Mouse (Mus musculus) small intestine, adult 2 months (tissue): ENCODE data around the gene Serping1. TPM values are rescaled to one million over a fixed set of nuclear protein-coding genes. Genes with fewer than 3 reads are reported as not detected.
"Not testable (repeated sequence)": the region's sequence is repeated elsewhere in the genome, so short reads cannot be mapped to it uniquely, and the experiment has no call there.

Experiments used
- H3K27ac ChIP-seq: fragments of 200-500 bp; 2 replicates; pipeline ENCODE4 v1.5.1; 2012; ENCODE audit warnings: low read depth, low read length, control low read depth, inconsistent platforms; ENCODE audit not compliant: insufficient read depth
- H3K27me3 ChIP-seq: fragments of 200-500 bp; 2 replicates; pipeline ENCODE4 v1.6.1; 2012; ENCODE audit warnings: mild to moderate bottlenecking, moderate library complexity, low read length, inconsistent platforms; ENCODE audit not compliant: control insufficient read depth, insufficient read depth
- H3K36me3 ChIP-seq: fragments of 200-500 bp; 2 replicates; pipeline ENCODE4 v1.6.1; 2012; ENCODE audit warnings: mild to moderate bottlenecking, low read length, control low read depth, inconsistent platforms; ENCODE audit not compliant: control insufficient read depth, insufficient read depth
- H3K4me1 ChIP-seq: fragments of 200-500 bp; 2 replicates; pipeline ENCODE4 v1.6.1; 2012; ENCODE audit warnings: low read length, inconsistent platforms, mixed read lengths; ENCODE audit not compliant: control insufficient read depth, insufficient read depth, insufficient read length
- H3K4me3 ChIP-seq: fragments of 200-500 bp; 2 replicates; pipeline ENCODE4 v1.5.1; 2012; ENCODE audit warnings: low read depth, mild to moderate bottlenecking, control low read depth, inconsistent platforms, low read length, moderate library complexity
- CTCF ChIP-seq: fragments of 200-500 bp; IDR thresholded peaks from 2 replicates; pipeline ENCODE4 v1.5.1; 2012; ENCODE audit warnings: low read depth, mild to moderate bottlenecking, control low read depth, inconsistent platforms, low read length, moderate library complexity, mixed read lengths; ENCODE audit not compliant: insufficient replicate concordance, insufficient read length; ENCODE audit errors: extremely low read depth
- POLR2A ChIP-seq: fragments of 200-500 bp; IDR thresholded peaks from 2 replicates; pipeline ENCODE4 v1.6.1; 2012; ENCODE audit warnings: low read depth, mild to moderate bottlenecking, control low read depth, inconsistent platforms, low read length, moderate library complexity
- WGBS: fragments of 180-500 bp; shearing (Covaris S2); methylation state at CpG from one replicate; pipeline ENCODE4 v1.1.7; 2018; 5-methylcytosine and 5-hydroxymethylcytosine counted together
- polyA plus RNA-seq: library from polyadenylated mRNA; depleted of rRNA; stranded (reverse); fragments of >200 nt; gene quantifications from 2 replicates; pipeline ENCODE4 v1.2.3, GENCODE M21; 2012

Gene Serping1
- polyA plus RNA-seq, 1 experiment, result 97.6 TPM

- no peak within 1 kb of the TSS for H3K27ac ChIP-seq
- H3K27me3 ChIP-seq, result peaks cover 31% of the 10 kb centered on the region
- peak within 1 kb of the TSS; percentile 40 for H3K4me3 ChIP-seq
- no peak for TF ChIP-seq POLR2A
- H3K4me1 ChIP-seq, result no peaks in the 10 kb centered on the region; the same call in 1 of the 2 replicates
- H3K36me3 ChIP-seq, result no peaks in the 10 kb centered on the region
- WGBS, result 3% methylated on average over 8 of the region's 8 CpGs
These were observed 41.5 kb downstream of the Serping1 start, which contains the start of gene Ypel4 for GRCm38 (mm10) chr2:84733579-84734300. Gene Ypel4, plus strand, starts transcription at chr2:84734058.

- Histone ChIP-seq H3K4me1 (no peaks in the 10 kb centered on the region; the same call in 1 of the 2 replicates), H3K27me3 (peaks cover 30% of the 10 kb centered on the region), H3K36me3 (no peaks in the 10 kb centered on the region), H3K4me3 (no peak overlapping the region), H3K27ac (no peak overlapping the region)
- WGBS, result 79% methylated on average over 1 of the region's 1 CpGs
- no peak for TF ChIP-seq CTCF
- TF ChIP-seq POLR2A, result no peak
These were observed 42.9 kb downstream of the Serping1 start for GRCm38 (mm10) chr2:84732394-84732793.

- H3K27ac ChIP-seq, result no peak overlapping the region
- no peak for TF ChIP-seq CTCF
- H3K4me1 ChIP-seq, result peaks cover 2% of the 10 kb centered on the region; the same call in 1 of the 2 replicates
- no peak overlapping the region for H3K4me3 ChIP-seq
- H3K27me3 ChIP-seq, result peaks cover 19% of the 10 kb centered on the region
- no peaks in the 10 kb centered on the region for H3K36me3 ChIP-seq
- WGBS, result 83% methylated on average over 3 of the region's 3 CpGs
These were observed 44.0 kb downstream of the Serping1 start for GRCm38 (mm10) chr2:84731206-84731605.

GRCm38 (mm10) chr2:84728191-84728590, 47.1 kb downstream of the Serping1 start:
- not testable (repeated sequence) for H3K4me3 ChIP-seq, H3K27me3 ChIP-seq, H3K27ac ChIP-seq, H3K4me1 ChIP-seq
- 84% methylated on average over 5 of the region's 5 CpGs for WGBS
- peaks cover 16% of the 10 kb centered on the region for H3K36me3 ChIP-seq

GRCm38 (mm10) chr2:84727172-84727858, 47.9 kb downstream of the Serping1 start, which contains the start of gene Clp1:
Gene Clp1, minus strand, starts transcription at chr2:84727350.
- WGBS, result under 1% methylated on average over 39 of the region's 39 CpGs
- Histone ChIP-seq H3K36me3 (peaks cover 16% of the 10 kb centered on the region), H3K4me1 (peaks cover 9% of the 10 kb centered on the region), H3K27ac (peak within 1 kb of the TSS; percentile 86), H3K27me3 (no peaks in the 10 kb centered on the region), H3K4me3 (peak within 1 kb of the TSS; percentile 68)
- TF ChIP-seq CTCF (no peak), POLR2A (peak; percentile 93)

GRCm38 (mm10) chr2:84726716-84727115, 48.5 kb downstream of the Serping1 start:
- peaks cover 9% of the 10 kb centered on the region for H3K4me1 ChIP-seq
- WGBS, result under 1% methylated on average over 9 of the region's 9 CpGs
- peaks cover 16% of the 10 kb centered on the region for H3K36me3 ChIP-seq
- H3K27ac ChIP-seq, result peak overlapping the region; percentile 20; the same call in 1 of the 2 replicates
- peak overlapping the region; percentile 68 for H3K4me3 ChIP-seq
- H3K27me3 ChIP-seq, result no peaks in the 10 kb centered on the region
- TF ChIP-seq CTCF (no peak), POLR2A (no peak)

- Histone ChIP-seq H3K4me1 (peaks cover 9% of the 10 kb centered on the region), H3K36me3 (peaks cover 20% of the 10 kb centered on the region), H3K27ac (no peak overlapping the region), H3K27me3 (no peaks in the 10 kb centered on the region), H3K4me3 (no peak overlapping the region)
- TF ChIP-seq POLR2A (no peak), CTCF (no peak)
- 90% methylated on average over 10 of the region's 10 CpGs for WGBS
These were observed 49.5 kb downstream of the Serping1 start for GRCm38 (mm10) chr2:84725770-84726169.
